Mouse (Mus musculus): ENCODE data around the gene Gm17581.

DNA sequence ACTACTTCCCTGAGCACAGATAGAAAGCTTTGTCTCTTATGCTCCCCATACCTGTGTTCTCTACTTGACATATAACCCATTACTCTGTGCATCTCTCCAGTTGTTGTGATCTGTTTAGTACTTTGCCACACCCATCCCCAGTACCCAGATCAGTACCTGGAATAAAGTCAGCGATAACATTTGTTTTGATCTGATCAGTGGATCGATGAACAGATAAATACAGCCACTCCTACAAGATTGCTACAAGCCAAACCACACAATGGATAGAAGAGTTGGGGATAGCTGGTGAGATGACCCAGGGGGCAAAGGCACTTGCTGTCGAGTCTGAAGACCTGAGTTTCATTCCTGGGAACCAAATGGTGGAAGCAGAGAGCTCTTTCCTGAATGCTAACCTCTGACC lies 40.4 kb downstream of the Gm17581 start:
- TF ChIP-seq CTCF (IDR thresholded peaks at IDR 0.05; ENCODE audit: insufficient read depth, low read length) (no peak), POLR2A (IDR thresholded peaks at IDR 0.05; ENCODE audit: borderline replicate concordance, extremely low read depth, low read depth, low read length) (no peak)
